Mouse (Mus musculus): ENCODE results near the gene Xpa. TPM values are rescaled to one million over a fixed set of nuclear protein-coding genes. Genes with fewer than 3 reads are reported as not detected.

Gene Xpa
- 19.5 and 25.6 TPM in 2 replicates for polyA plus RNA-seq (2012; ENCODE audit: low replicate concordance)

GRCm38 (mm10) chr4:46195781-46196487 lies at the start of gene Xpa:
TSS of gene Xpa (minus strand) at chr4:46196311.

GRCm38 (mm10) chr4:46138287-46139222 lies 57.6 kb downstream of the Xpa start, which contains the start of the genes Ncbp1 and Tstd2:
TSS of gene Ncbp1 (plus strand) at chr4:46138613.
TSS of gene Tstd2 (minus strand) at chr4:46138694.

Other genes with a start within 250 kb of the Xpa start
- gene Tdrd7, start 231.0 kb downstream of the Xpa start, polyA plus RNA-seq (2012; ENCODE audit: low replicate concordance) = 0.46 and 0.91 TPM in 2 replicates
- 12.5 and 19.9 TPM in 2 replicates for gene Tmod1, start 157.4 kb downstream of the Xpa start, polyA plus RNA-seq (2012; ENCODE audit: low replicate concordance)
- 6.0 and 11.4 TPM in 2 replicates for gene Ncbp1, start 57.7 kb downstream of the Xpa start, polyA plus RNA-seq (2012; ENCODE audit: low replicate concordance)
- gene Tstd2, start 57.6 kb downstream of the Xpa start, polyA plus RNA-seq (2012; ENCODE audit: low replicate concordance) = 5.7 and 12.5 TPM in 2 replicates
- gene Foxe1, start 147.3 kb upstream of the Xpa start, polyA plus RNA-seq (2012; ENCODE audit: low replicate concordance) = not detected in 2 replicates
- gene Trmo, start 193.1 kb upstream of the Xpa start, polyA plus RNA-seq (2012; ENCODE audit: low replicate concordance) = 5.4 and 5.6 TPM in 2 replicates
- gene Hemgn, start 217.2 kb upstream of the Xpa start, polyA plus RNA-seq (2012; ENCODE audit: low replicate concordance) = 24.6 and 38.0 TPM in 2 replicates

Data from leukemia stem cell, adult 10-12 weeks (primary cell).